Mouse (Mus musculus) forebrain, embryonic 14.5 days (tissue): ENCODE measurements at regions not wholly inside any gene's neighbourhood (a gene's known extent, or its start where the extent isn't known, plus 50 kb on each side); places are given as distances from the start of the nearest gene placed in this dataset.

Experiments used
- ATAC-seq: fragments of 200-750 bp; cut with Nextera tagmentation; 2 replicates; pipeline ENCODE4 v1.8.0; 2017; ENCODE audit warnings: mild to moderate bottlenecking, moderate library complexity
- DNase-seq: peaks from one replicate; pipeline ENCODE4 v3.0.0-alpha.2; 2015; ENCODE audit warnings: low spot score
- H3K27ac ChIP-seq: fragments of 300-500 bp; sonication (generic); 2 replicates; pipeline ENCODE4 v1.5.1; 2014; ENCODE audit warnings: low read depth, mild to moderate bottlenecking, control low read depth, low read length, moderate library complexity
- H3K27me3 ChIP-seq: fragments of 300-500 bp; sonication (generic); replicated peaks from 2 replicates; pipeline ENCODE4 v1.6.1; 2014; ENCODE audit warnings: low read length, control low read depth, mixed read lengths; ENCODE audit not compliant: control insufficient read depth, insufficient read depth
- H3K36me3 ChIP-seq: fragments of 300-500 bp; sonication (generic); 2 replicates; pipeline ENCODE4 v1.6.1; 2014; ENCODE audit warnings: low read length, control low read depth; ENCODE audit not compliant: control insufficient read depth, insufficient read depth
- H3K4me1 ChIP-seq: fragments of 300-500 bp; sonication (generic); 2 replicates; pipeline ENCODE4 v1.6.1; 2014; ENCODE audit warnings: antibody characterized with exemption, low read length, control low read depth; ENCODE audit not compliant: control insufficient read depth, insufficient read depth
- H3K4me2 ChIP-seq: fragments of 300-500 bp; sonication (generic); 2 replicates; pipeline ENCODE4 v1.6.1; 2014; ENCODE audit warnings: mild to moderate bottlenecking, control low read depth, low read length
- H3K4me3 ChIP-seq: fragments of 300-500 bp; sonication (generic); 2 replicates; pipeline ENCODE4 v1.5.1; 2014; ENCODE audit warnings: low read depth, low read length, control low read depth
- H3K9ac ChIP-seq: fragments of 300-500 bp; sonication (generic); 2 replicates; pipeline ENCODE4 v1.6.1; 2014; ENCODE audit warnings: mild to moderate bottlenecking, low read length, control low read depth, moderate library complexity
- H3K9me3 ChIP-seq: fragments of 300-500 bp; sonication (generic); replicated peaks from 2 replicates; pipeline ENCODE4 v1.6.1; 2016; ENCODE audit warnings: low read length, control low read depth, mixed read lengths; ENCODE audit not compliant: control insufficient read depth
- WGBS: fragments of 180-500 bp; shearing (Covaris S2); extraction: QIAGEN DNeasy Blood & Tissue Kit; methylation state at CpG from one replicate; pipeline ENCODE4 v1.1.7; 2014; 5-methylcytosine and 5-hydroxymethylcytosine counted together

DNA sequence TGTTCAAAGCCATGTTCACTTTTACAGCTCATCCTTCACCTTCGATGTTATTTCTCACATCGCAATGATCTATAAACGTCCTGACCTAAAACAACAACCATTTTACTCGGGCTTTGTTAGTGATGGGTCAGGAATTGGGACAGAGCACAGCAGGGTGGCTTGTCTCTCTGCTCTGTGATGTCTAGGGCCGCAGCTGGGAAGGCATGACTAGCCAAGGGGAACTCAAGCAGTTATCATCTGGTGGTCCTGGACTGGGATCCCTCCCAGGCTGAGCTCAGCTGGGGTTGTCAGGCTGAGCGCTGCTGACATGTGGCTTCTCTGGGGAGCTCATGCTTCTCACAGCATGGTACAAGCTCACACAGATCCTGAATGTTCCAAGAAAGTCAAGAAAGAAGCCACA lies 372.8 kb upstream of the Nrp1 start:
- Histone ChIP-seq H3K9ac (no peak overlapping the region), H3K4me3 (no peak overlapping the region), H3K4me2 (no peak overlapping the region), H3K27me3 (no peaks in the 10 kb centered on the region), H3K27ac (no peak overlapping the region), H3K9me3 (no peaks in the 10 kb centered on the region), H3K36me3 (no peaks in the 10 kb centered on the region), H3K4me1 (peaks cover 3% of the 10 kb centered on the region)
- peak; percentile 21 for DNase-seq
- WGBS = 69% methylated on average over 6 of the region's 6 CpGs
- ATAC-seq = no peak

DNA sequence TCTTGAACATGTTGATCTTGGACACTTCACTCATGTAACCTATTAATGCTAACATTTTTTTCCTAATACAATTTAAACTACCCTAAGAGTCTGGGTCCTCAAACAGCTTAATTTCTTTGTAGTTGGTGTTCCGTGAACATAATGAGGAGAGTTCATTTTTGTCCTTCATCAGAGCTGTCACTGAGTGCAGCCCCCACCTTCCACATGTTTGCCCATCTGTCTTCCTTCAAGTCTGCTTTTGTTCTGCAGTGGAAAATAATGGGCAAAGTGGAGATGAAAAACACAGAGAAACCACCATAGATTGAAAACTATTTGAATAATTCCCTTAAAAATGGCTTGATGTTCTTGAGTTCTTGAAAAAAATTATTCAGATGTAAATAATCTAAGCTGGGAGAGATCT lies 369.5 kb upstream of the Nrp1 start:
- ATAC-seq (no peak), DNase-seq (no peak)
- Histone ChIP-seq H3K4me2 (no peak overlapping the region), H3K9ac (no peak overlapping the region), H3K36me3 (no peaks in the 10 kb centered on the region), H3K27ac (no peak overlapping the region), H3K9me3 (no peaks in the 10 kb centered on the region), H3K4me3 (no peak overlapping the region), H3K27me3 (no peaks in the 10 kb centered on the region), H3K4me1 (peaks cover 3% of the 10 kb centered on the region)
- 63% methylated on average over 1 of the region's 1 CpGs for WGBS

DNA sequence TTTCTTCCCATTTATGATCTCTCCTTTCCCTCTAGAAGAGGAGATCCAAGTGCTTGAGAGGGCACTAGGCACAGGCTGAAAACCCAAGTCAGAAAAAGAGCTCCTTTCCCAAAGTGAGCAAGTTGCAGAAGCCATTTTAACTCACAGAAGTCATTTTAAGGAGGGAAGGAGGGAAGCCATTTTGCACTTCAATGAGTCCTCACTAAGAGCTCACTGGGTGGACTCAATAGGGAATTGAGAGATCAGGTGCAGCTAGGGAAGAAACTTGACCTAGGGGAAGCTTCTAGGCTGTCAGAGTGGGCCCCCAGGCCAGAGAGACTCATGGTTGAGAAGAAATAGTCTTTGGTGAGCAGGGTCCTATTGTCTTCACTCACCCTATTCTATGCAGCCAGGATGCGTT lies 363.5 kb upstream of the Nrp1 start:
- H3K9me3 ChIP-seq = no peaks in the 10 kb centered on the region
- WGBS = 56% methylated on average over 1 of the region's 1 CpGs
- no peak for ATAC-seq

DNA sequence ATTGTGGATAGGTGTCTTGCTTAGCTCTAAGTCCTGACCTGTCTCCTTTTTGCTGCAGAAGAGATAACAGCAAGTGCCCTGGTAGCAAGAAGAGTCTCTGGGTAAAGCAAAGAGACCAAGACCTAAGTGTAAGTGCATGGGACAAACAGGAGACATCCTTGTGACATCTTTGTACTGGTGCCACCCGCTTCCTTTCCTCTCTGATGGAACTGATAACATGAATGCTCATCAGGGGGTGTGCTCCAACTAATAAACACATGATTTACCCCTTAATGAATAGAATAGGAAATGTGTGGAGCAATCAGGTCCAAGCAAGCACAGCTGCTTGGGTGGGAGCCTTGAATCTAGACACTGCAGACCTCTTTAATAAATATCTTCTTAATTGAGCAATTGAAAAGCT lies 362.9 kb upstream of the Nrp1 start:
- H3K27me3 ChIP-seq = no peaks in the 10 kb centered on the region

More for the DNA sequence above, 363.5 kb upstream of the Nrp1 start:
- Histone ChIP-seq H3K9ac (no peak overlapping the region), H3K36me3 (no peaks in the 10 kb centered on the region), H3K27me3 (no peaks in the 10 kb centered on the region), H3K4me1 (no peaks in the 10 kb centered on the region; the same call in 1 of the 2 replicates), H3K27ac (no peak overlapping the region), H3K4me3 (no peak overlapping the region), H3K4me2 (no peak overlapping the region)
- no peak for DNase-seq

DNA sequence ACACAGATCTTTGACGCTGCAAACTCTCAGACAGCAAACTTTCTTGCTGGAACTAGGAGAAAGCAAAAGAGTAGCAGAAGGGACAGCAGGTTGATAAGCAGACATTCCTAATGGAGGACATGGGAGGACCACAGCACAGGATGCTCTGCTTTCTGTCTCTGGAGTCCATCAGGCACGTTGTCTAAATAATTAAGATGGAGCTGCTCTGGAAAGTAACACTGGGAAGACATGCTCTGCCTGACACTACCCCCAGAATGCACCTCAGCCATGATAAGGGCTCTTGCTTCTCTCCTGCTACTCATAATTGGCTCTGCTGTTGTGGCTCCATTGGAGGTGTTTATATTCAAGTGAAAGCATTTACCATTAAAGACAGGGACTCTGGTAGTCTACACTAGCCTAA lies 356.0 kb upstream of the Nrp1 start:
- no peaks in the 10 kb centered on the region for H3K9me3 ChIP-seq
- no peak overlapping the region for H3K9ac ChIP-seq
- ATAC-seq (no peak), DNase-seq (no peak)
- H3K27ac ChIP-seq = no peak overlapping the region
- no peaks in the 10 kb centered on the region for H3K27me3 ChIP-seq
- WGBS = 65% methylated on average over 2 of the region's 2 CpGs
- H3K4me1 ChIP-seq = 0 out of 2 replicates have a peak, but pooled peaks cover 3% of the 10 kb centered on the region
- H3K4me2 ChIP-seq = no peak overlapping the region
- H3K36me3 ChIP-seq = no peaks in the 10 kb centered on the region
- H3K4me3 ChIP-seq = no peak overlapping the region

More for the DNA sequence above, 362.9 kb upstream of the Nrp1 start:
- H3K4me3 ChIP-seq = no peak overlapping the region
- DNase-seq (no peak), ATAC-seq (no peak)
- H3K36me3 ChIP-seq = no peaks in the 10 kb centered on the region
- no peak overlapping the region for H3K4me2 ChIP-seq
- H3K9ac ChIP-seq = no peak overlapping the region
- H3K27ac ChIP-seq = no peak overlapping the region
- 73% methylated on average over 1 of the region's 1 CpGs for WGBS
- H3K4me1 ChIP-seq = no peaks in the 10 kb centered on the region; the same call in 1 of the 2 replicates
- no peaks in the 10 kb centered on the region for H3K9me3 ChIP-seq

DNA sequence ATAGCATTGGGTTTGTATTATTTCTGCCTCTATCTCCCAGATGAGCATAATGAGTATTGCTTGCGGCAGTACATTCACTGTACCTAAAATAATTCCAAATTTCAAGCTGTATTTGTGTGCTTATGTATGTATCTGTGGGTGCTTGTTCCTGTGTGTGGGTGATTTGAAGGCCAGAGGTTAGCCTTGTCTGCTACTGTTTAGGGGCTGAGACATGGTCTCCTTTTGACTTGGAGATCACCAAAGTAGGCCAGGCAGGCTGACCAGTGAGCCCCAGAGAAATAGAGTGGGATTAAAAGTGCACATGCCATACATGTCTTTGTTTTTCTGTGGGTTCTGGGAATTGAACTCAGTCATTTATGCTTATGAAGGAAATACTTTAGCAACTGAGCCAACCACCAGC lies 355.6 kb upstream of the Nrp1 start:
- no peak overlapping the region for H3K27ac ChIP-seq
- H3K9ac ChIP-seq = no peak overlapping the region
- H3K9me3 ChIP-seq = no peaks in the 10 kb centered on the region
- no peak overlapping the region for H3K4me2 ChIP-seq
- H3K4me3 ChIP-seq = no peak overlapping the region
- no peak for ATAC-seq
- no peaks in the 10 kb centered on the region for H3K27me3 ChIP-seq
- no peak for DNase-seq
- no peaks in the 10 kb centered on the region for H3K36me3 ChIP-seq
- H3K4me1 ChIP-seq = 0 out of 2 replicates have a peak, but pooled peaks cover 3% of the 10 kb centered on the region
- 97% methylated on average over 1 of the region's 1 CpGs for WGBS

DNA sequence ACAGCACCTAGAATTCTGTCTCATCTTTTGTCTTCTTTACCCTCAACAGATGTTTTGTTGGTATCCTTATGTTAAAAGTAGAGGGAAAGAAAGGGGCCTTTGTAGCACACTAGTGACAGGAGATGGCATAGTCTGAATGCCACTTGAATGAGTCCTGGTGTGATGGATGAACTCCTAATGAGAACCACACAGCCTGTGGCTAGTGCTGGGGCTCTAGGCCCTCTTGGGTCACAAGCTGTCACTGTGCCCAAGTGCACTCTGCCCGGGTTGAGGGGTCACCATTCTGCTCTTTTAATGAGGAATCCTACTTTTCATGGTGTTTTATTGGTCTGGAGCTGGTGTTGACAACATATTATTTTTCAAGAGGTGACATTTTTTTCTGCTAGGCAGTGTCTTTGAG lies 355.0 kb upstream of the Nrp1 start:
- Histone ChIP-seq H3K4me3 (no peak overlapping the region), H3K27ac (no peak overlapping the region), H3K4me1 (0 out of 2 replicates have a peak, but pooled peaks cover 3% of the 10 kb centered on the region), H3K4me2 (no peak overlapping the region), H3K36me3 (no peaks in the 10 kb centered on the region), H3K9ac (no peak overlapping the region), H3K27me3 (no peaks in the 10 kb centered on the region), H3K9me3 (no peaks in the 10 kb centered on the region)
- DNase-seq = no peak
- WGBS = 48% methylated on average over 1 of the region's 1 CpGs
- ATAC-seq = 0 out of 2 replicates have a peak, but pooled peaks have one; percentile 23

DNA sequence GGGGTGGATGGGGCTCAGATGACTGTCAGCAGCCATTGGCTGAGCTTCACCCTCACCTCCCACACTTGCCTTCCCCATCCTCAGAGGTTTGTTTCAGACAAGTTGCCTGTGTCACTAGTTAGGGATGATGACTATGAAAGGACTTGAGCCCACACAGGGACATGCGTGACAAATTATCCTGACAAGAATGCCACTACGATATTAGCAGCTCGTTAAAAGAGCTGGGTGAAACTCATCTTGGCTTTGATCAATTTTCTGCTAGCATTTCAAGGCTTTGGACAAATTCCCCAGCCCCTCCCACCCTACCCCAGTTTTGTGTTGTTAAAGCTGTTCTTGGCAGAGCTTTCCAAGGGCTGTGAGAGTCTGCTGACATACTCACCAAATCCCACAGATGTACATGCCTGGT lies 354.5 kb upstream of the Nrp1 start:
- ATAC-seq = peak; percentile 62; the same call in 1 of the 2 replicates
- H3K27me3 ChIP-seq = no peaks in the 10 kb centered on the region
- H3K36me3 ChIP-seq = no peaks in the 10 kb centered on the region

DNA sequence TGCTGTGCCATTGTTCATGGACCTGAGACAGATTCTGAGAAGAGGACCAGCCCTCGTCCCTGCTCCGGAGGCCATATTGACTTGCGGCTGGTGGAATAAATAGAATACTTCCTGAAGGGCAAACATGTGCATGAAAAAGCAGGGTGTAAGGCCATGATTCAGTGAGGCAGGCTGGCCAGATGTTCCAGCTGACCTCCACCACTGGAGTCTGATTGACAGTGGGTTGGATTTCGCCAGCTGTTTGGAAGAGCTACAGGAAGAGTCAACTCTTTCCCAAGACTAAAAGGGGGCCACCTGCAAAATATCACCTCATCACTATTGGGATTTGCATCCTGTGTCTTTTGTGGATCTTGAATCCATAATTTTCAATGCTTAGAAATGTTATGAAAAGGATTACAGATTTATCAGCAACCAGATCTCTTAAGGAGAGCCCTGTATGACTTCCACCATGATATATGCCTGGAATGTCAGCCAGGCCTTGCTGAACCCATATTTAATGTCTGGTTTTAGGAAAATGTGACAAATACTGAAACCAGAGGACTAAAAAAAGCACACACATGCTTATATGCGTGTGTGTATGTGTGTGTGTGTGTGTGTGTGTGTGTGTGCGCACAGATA lies 348.9 kb upstream of the Nrp1 start:
- Histone ChIP-seq H3K27ac (no peak overlapping the region), H3K27me3 (no peaks in the 10 kb centered on the region), H3K4me1 (no peaks in the 10 kb centered on the region), H3K4me2 (no peak overlapping the region), H3K4me3 (no peak overlapping the region), H3K9me3 (no peaks in the 10 kb centered on the region), H3K9ac (no peak overlapping the region), H3K36me3 (no peaks in the 10 kb centered on the region)
- ATAC-seq (no peak), DNase-seq (no peak)
- 90% methylated on average over 6 of the region's 6 CpGs for WGBS

More for the DNA sequence above, 354.5 kb upstream of the Nrp1 start:
- Histone ChIP-seq H3K9me3 (no peaks in the 10 kb centered on the region), H3K4me3 (no peak overlapping the region), H3K4me2 (no peak overlapping the region), H3K4me1 (0 out of 2 replicates have a peak, but pooled peaks cover 3% of the 10 kb centered on the region), H3K27ac (no peak overlapping the region), H3K9ac (no peak overlapping the region)
- peak; percentile 81 for DNase-seq
- 16% methylated on average over 3 of the region's 3 CpGs for WGBS
